Mouse (Mus musculus) CH12.LX (cell line): Measurements from ENCODE around the gene Tex35. TPM values are rescaled to one million over a fixed set of nuclear protein-coding genes. Genes with fewer than 3 reads are reported as not detected.

ENCODE experiments used
- DNase-seq: peaks from one replicate; pipeline ENCODE4 v3.0.0-alpha.2; 2013; ENCODE audit errors: extremely low read depth
- H3K27ac ChIP-seq: 2 replicates; pipeline ENCODE4 v1.5.1; 2012; ENCODE audit warnings: low read depth, mild to moderate bottlenecking, control low read depth, moderate library complexity; ENCODE audit not compliant: insufficient read depth
- H3K27me3 ChIP-seq: replicated peaks from 2 replicates; pipeline ENCODE3; 2012; ENCODE audit warnings: inconsistent platforms
- H3K36me3 ChIP-seq, 2 experiments: replicated peaks in 1 of 2; 2 replicates each; pipeline versions ENCODE3 to v1.6.1; 2012; ENCODE audit warnings: inconsistent platforms in 1 of 2, low read length in 1 of 2, mild to moderate bottlenecking in 1 of 2, mixed read lengths in 1 of 2, moderate library complexity in 1 of 2; ENCODE audit not compliant: control insufficient read depth in 1 of 2, insufficient read depth in 1 of 2
- H3K4me1 ChIP-seq, 2 experiments: 2 replicates each; pipeline ENCODE4 v1.6.1; 2012; ENCODE audit warnings: inconsistent platforms in 1 of 2, moderate library complexity in 1 of 2; ENCODE audit not compliant: insufficient read depth in 2 of 2, control insufficient read depth in 1 of 2
- H3K4me2 ChIP-seq: 2 replicates; pipeline ENCODE4 v1.6.1; 2012; ENCODE audit warnings: low read depth, mild to moderate bottlenecking, control low read depth; ENCODE audit not compliant: poor library complexity, insufficient read depth, severe bottlenecking
- H3K4me3 ChIP-seq, 3 experiments: fragments of 150-350 bp in 1 of 3; sonication (generic) in 1 of 3; replicated peaks in 1 of 3; 2 replicates each; pipeline versions ENCODE3 to v1.5.1; 2011 to 2012; ENCODE audit warnings: low read depth in 2 of 3, low read length in 2 of 3, mild to moderate bottlenecking in 2 of 3, moderate library complexity in 2 of 3, control low read depth in 1 of 3, improper control_type of control experiment in 1 of 3, inconsistent platforms in 1 of 3, mixed read lengths in 1 of 3; ENCODE audit not compliant: poor library complexity in 1 of 3
- H3K79me2 ChIP-seq: replicated peaks from 2 replicates; pipeline ENCODE4 v1.6.1; 2012; ENCODE audit warnings: mild to moderate bottlenecking, moderate library complexity; ENCODE audit not compliant: control insufficient read depth, poor library complexity, insufficient read depth, severe bottlenecking; ENCODE audit errors: extremely low read depth
- H3K9ac ChIP-seq: 2 replicates; pipeline ENCODE4 v1.6.1; 2012; ENCODE audit warnings: low read depth, mild to moderate bottlenecking, control low read depth, moderate library complexity; ENCODE audit not compliant: insufficient read depth
- H3K9me3 ChIP-seq: replicated peaks from 2 replicates; pipeline ENCODE3; 2012; ENCODE audit warnings: low read length, inconsistent platforms, mixed read lengths
- BHLHE40 ChIP-seq: IDR thresholded peaks from 2 replicates; pipeline ENCODE4 v1.6.1; 2011; ENCODE audit warnings: mild to moderate bottlenecking, low read depth, low read length, improper control_type of control experiment
- CHD1 ChIP-seq: IDR thresholded peaks from 2 replicates; pipeline ENCODE4 v1.6.1; 2012; ENCODE audit warnings: low read depth, low read length, improper control_type of control experiment, inconsistent platforms
- CHD2 ChIP-seq: IDR thresholded peaks from 2 replicates; pipeline ENCODE4 v1.6.1; 2011; ENCODE audit warnings: low read length, improper control_type of control experiment
- CTCF ChIP-seq, 2 experiments: IDR thresholded peaks in 1 of 2; conservative IDR thresholded peaks in 1 of 2; 2 replicates each; pipeline ENCODE4 v1.5.1; 2011 to 2012; ENCODE audit warnings: low read depth in 2 of 2, low read length in 2 of 2, improper control_type of control experiment in 1 of 2, inconsistent platforms in 1 of 2, mild to moderate bottlenecking in 1 of 2, moderate library complexity in 1 of 2
- E2F4 ChIP-seq: IDR thresholded peaks from 2 replicates; pipeline ENCODE4 v1.6.1; 2011; ENCODE audit warnings: low read depth, low read length, improper control_type of control experiment; ENCODE audit not compliant: insufficient replicate concordance
- ELF1 ChIP-seq: IDR thresholded peaks from 2 replicates; pipeline ENCODE4 v1.6.1; 2014; ENCODE audit warnings: low read depth, mild to moderate bottlenecking, inconsistent platforms, low read length, improper control_type of control experiment
- EP300 ChIP-seq: IDR thresholded peaks from 2 replicates; pipeline ENCODE4 v1.6.1; 2011; ENCODE audit warnings: low read length, improper control_type of control experiment
- GABPA ChIP-seq: IDR thresholded peaks from 2 replicates; pipeline ENCODE4 v1.6.1; 2012; ENCODE audit warnings: low read depth, low read length, improper control_type of control experiment, inconsistent platforms; ENCODE audit not compliant: insufficient replicate concordance
- IRF4 ChIP-seq: IDR thresholded peaks from 2 replicates; pipeline ENCODE4 v1.6.1; 2014; ENCODE audit warnings: low read depth, mild to moderate bottlenecking, inconsistent platforms, low read length, improper control_type of control experiment
- JUN ChIP-seq: IDR thresholded peaks from 2 replicates; pipeline ENCODE4 v1.6.1; 2011; ENCODE audit warnings: low read depth, mild to moderate bottlenecking, low read length, improper control_type of control experiment, moderate library complexity; ENCODE audit not compliant: insufficient read depth
- MAFK ChIP-seq: IDR thresholded peaks from 2 replicates; pipeline ENCODE4 v1.6.1; 2011; ENCODE audit warnings: low read length, improper control_type of control experiment; ENCODE audit not compliant: insufficient replicate concordance
- MAX ChIP-seq: IDR thresholded peaks from 2 replicates; pipeline ENCODE4 v1.6.1; 2011; ENCODE audit warnings: low read length, improper control_type of control experiment
- MEF2A ChIP-seq: IDR thresholded peaks from 2 replicates; pipeline ENCODE4 v1.6.1; 2014; ENCODE audit warnings: low read depth, mild to moderate bottlenecking, inconsistent platforms, low read length, improper control_type of control experiment, borderline replicate concordance
- MXI1 ChIP-seq: IDR thresholded peaks from 2 replicates; pipeline ENCODE4 v1.6.1; 2011; ENCODE audit warnings: mild to moderate bottlenecking, low read depth, low read length, improper control_type of control experiment
- MYC ChIP-seq: IDR thresholded peaks from 2 replicates; pipeline ENCODE4 v1.6.1; 2011; ENCODE audit warnings: low read depth, mild to moderate bottlenecking, improper control_type of control experiment, low read length
- NRF1 ChIP-seq: IDR thresholded peaks from 2 replicates; pipeline ENCODE4 v1.6.1; 2014; ENCODE audit warnings: low read depth, mild to moderate bottlenecking, inconsistent platforms, low read length, improper control_type of control experiment, moderate library complexity
- PAX5 ChIP-seq: IDR thresholded peaks from 2 replicates; pipeline ENCODE4 v1.6.1; 2012; ENCODE audit warnings: low read length, inconsistent platforms, mixed read lengths
- POLR2AphosphoS2 ChIP-seq: IDR thresholded peaks from 2 replicates; pipeline ENCODE4 v1.6.1; 2011; ENCODE audit warnings: low read depth, low read length, improper control_type of control experiment
- RAD21 ChIP-seq: IDR thresholded peaks from 2 replicates; pipeline ENCODE4 v1.6.1; 2011; ENCODE audit warnings: low read depth, mild to moderate bottlenecking, low read length, improper control_type of control experiment, moderate library complexity
- RCOR1 ChIP-seq: conservative IDR thresholded peaks from 2 replicates; pipeline ENCODE4 v1.6.1; 2012; ENCODE audit warnings: low read depth, mild to moderate bottlenecking, inconsistent platforms, low read length, improper control_type of control experiment
- SIN3A ChIP-seq: IDR thresholded peaks from 2 replicates; pipeline ENCODE4 v1.6.1; 2012; ENCODE audit warnings: low read length, improper control_type of control experiment, inconsistent platforms
- SMC3 ChIP-seq: IDR thresholded peaks from 2 replicates; pipeline ENCODE4 v1.6.1; 2011; ENCODE audit warnings: low read depth, low read length, improper control_type of control experiment
- TBP ChIP-seq: conservative IDR thresholded peaks from 2 replicates; pipeline ENCODE4 v1.6.1; 2011; ENCODE audit warnings: low read depth, low read length, improper control_type of control experiment
- TCF12 ChIP-seq: IDR thresholded peaks from 2 replicates; pipeline ENCODE4 v1.6.1; 2014; ENCODE audit warnings: low read depth, mild to moderate bottlenecking, inconsistent platforms, low read length, improper control_type of control experiment
- UBTF ChIP-seq: IDR thresholded peaks from 2 replicates; pipeline ENCODE4 v1.6.1; 2012; ENCODE audit warnings: low read depth, mild to moderate bottlenecking, inconsistent platforms, low read length, improper control_type of control experiment, moderate library complexity
- USF1 ChIP-seq: IDR thresholded peaks from 2 replicates; pipeline ENCODE4 v1.6.1; 2014; ENCODE audit warnings: low read depth, mild to moderate bottlenecking, inconsistent platforms, low read length, improper control_type of control experiment
- USF2 ChIP-seq: conservative IDR thresholded peaks from 2 replicates; pipeline ENCODE4 v1.6.1; 2011; ENCODE audit warnings: low read depth, low read length, improper control_type of control experiment
- ZC3H11A ChIP-seq: IDR thresholded peaks from 2 replicates; pipeline ENCODE4 v1.6.1; 2012; ENCODE audit warnings: low read depth, mild to moderate bottlenecking, inconsistent platforms, low read length, improper control_type of control experiment
- ZMIZ1 ChIP-seq: IDR thresholded peaks from 2 replicates; pipeline ENCODE4 v1.6.1; 2012; ENCODE audit warnings: low read depth, mild to moderate bottlenecking, inconsistent platforms, low read length, improper control_type of control experiment
- ZNF384 ChIP-seq: IDR thresholded peaks from 2 replicates; pipeline ENCODE4 v1.6.1; 2012; ENCODE audit warnings: low read depth, low read length, improper control_type of control experiment, inconsistent platforms
- dilution Hi-C: fragments of 300-500 bp; cut with MboI; formaldehyde crosslinking; loops from 2 replicates; pipeline ENCODE4 v1.14.3; 2020; ENCODE audit warnings: low sequenced_read_pairs; ENCODE audit not compliant: extremely low pct_unique_long_range_greater_than_20kb, extremely low pct_ligation_motif_present
- in situ Hi-C: fragments of 300-500 bp; cut with MboI; formaldehyde crosslinking; loops from 3 replicates; pipeline ENCODE4 v1.14.3; 2019; ENCODE audit warnings: low sequenced_read_pairs, low pct_ligation_motif_present, low pct_unique_long_range_greater_than_20kb, mixed read lengths
- polyA plus RNA-seq: library from polyadenylated mRNA; unstranded; fragments of >175 nt; gene quantifications from 2 replicates; pipeline ENCODE4 v1.2.1, GENCODE M21; 2012; ENCODE audit warnings: low read depth; ENCODE audit not compliant: insufficient read length
- total RNA-seq, 2 experiments: library from RNA; depleted of rRNA; stranded (reverse); fragments of 300-350 nt in 1 of 2; fragments of >200 nt in 1 of 2; gene quantifications; 2 replicates each; pipeline ENCODE4 v1.2.3; 2012 to 2014

Tex35 gene
- total and polyA plus RNA-seq, 3 experiments, result 0.87 to 3.3 (median 1.3) TPM

DNA sequence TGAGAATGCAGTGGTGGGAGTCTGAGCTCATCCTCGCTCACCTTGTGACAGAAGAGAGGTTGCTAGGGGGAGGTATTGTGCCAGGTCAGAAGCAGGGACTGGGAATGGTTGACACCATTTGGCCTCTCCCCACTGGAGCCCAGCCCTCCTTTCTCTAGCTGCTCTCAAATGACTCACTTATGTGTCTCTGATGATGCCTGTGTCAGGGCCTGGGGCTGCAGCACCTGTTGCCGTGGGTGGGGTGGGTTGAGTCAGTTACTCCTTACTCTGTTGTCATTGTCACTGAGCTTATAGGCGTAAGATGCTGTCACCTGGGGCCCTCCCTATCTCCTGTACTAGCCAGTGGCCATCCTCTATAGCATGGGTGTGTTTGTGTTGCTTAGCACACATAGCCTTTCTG, 17.6 kb downstream of the Tex35 start:
- in situ Hi-C loops, result no loop called here
- dilution Hi-C loops, result no loop called here

DNA sequence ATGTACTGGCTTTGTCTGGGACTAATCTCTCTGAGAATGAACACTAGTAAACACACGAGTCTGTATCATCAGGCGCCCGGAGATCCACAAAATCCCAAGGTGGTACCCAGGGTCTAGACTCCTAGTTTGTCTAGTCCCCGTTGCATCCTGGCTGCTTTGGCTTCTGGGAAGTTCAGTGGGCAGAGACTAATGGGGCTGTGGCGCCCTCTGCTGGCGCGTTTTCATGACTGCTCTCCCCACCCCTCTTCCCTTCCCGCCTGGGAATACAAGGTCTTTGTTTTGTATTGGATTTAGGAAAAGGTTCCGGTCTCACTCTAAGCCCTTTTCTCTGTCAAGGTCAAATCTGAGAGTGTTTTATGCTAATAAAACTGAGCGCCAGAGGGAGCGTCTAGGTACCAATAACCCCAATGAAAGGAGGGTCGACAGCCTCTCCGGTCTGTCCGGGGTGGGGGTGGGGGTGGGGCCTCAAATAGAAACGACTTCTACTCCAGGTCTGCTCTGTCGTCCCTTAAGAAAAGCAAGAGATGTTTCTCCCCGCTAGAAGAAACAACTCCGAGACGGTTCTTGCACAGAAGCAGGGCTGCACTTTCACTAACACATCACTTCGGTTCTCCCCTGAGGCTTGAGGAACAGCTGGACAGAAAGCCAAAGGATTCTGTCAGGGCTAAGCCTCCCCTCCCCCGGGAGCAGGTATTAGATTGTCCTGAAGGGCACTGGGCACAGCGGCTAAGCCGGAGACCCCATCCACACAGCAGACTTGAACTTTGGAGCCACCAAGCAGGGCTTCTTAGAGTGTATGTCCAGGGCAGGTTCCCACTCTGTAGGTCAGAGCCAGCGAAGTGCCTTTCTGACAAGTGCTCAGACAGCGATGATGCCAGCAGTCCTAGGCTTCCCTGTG, 22.1 kb downstream of the Tex35 start:
- no peaks in the 10 kb centered on the region for H3K79me2 ChIP-seq
- in situ Hi-C loops, result loop anchor here (10.0 kb wide), 2 partner anchors 188 to 358 kb away; no protein-coding TSS in a partner anchor
- no peaks in the 10 kb centered on the region for H3K27me3 ChIP-seq
- peak overlapping the region; percentile 53 for H3K4me2 ChIP-seq
- dilution Hi-C loops, result no loop called here
- H3K36me3 ChIP-seq, result no peaks in the 10 kb centered on the region
- H3K27ac ChIP-seq, result no peak overlapping the region
- no peak overlapping the region for H3K9ac ChIP-seq
- no peak for DNase-seq
- no peaks in the 10 kb centered on the region for H3K9me3 ChIP-seq
- peak overlapping the region in 1 of 3 experiments; percentile 20 for H3K4me3 ChIP-seq
- H3K4me1 ChIP-seq, result peaks cover 10 to 24% of the 10 kb centered on the region in 2 experiments
- TF ChIP-seq SIN3A (peak; percentile 47; the same call in 1 of the 2 replicates), MXI1 (no peak), RCOR1 (no peak), EP300 (no peak), RAD21 (peak; percentile 76), NRF1 (no peak), JUN (no peak), SMC3 (peak; percentile 71), TCF12 (no peak), USF2 (no peak), TBP (no peak), ZC3H11A (0 out of 2 replicates have a peak, but pooled peaks have one; percentile 2), ZNF384 (no peak), CHD2 (no peak), MYC (no peak), E2F4 (no peak), MEF2A (no peak), PAX5 (no peak), GABPA (no peak), MAX (no peak), USF1 (no peak), CTCF (conservative IDR thresholded peaks at IDR 0.05 in 1 of 2, IDR thresholded peaks at IDR 0.05 in 1 of 2; ENCODE audit: low read depth in 2 of 2, low read length in 2 of 2) (peak; percentile 33 to 87; a peak in 3 of 4 replicates), ELF1 (no peak), BHLHE40 (0 out of 2 replicates have a peak, but pooled peaks have one; percentile 9)

More for the DNA sequence above, 17.6 kb downstream of the Tex35 start:
- DNase-seq, result no peak
- no peak overlapping the region for H3K4me2 ChIP-seq
- no peaks in the 10 kb centered on the region for H3K36me3 ChIP-seq
- no peaks in the 10 kb centered on the region for H3K27me3 ChIP-seq
- H3K4me3 ChIP-seq, result no peak overlapping the region
- TF ChIP-seq MAX, result no peak
- no peak for TF ChIP-seq JUN
- TF ChIP-seq CTCF (conservative IDR thresholded peaks at IDR 0.05 in 1 of 2, IDR thresholded peaks at IDR 0.05 in 1 of 2; ENCODE audit: low read depth in 2 of 2, low read length in 2 of 2), result no peak
- no peak for TF ChIP-seq TCF12
- TF ChIP-seq MEF2A, result no peak
- TF ChIP-seq SIN3A, result no peak
- TF ChIP-seq IRF4, result no peak
- no peak for TF ChIP-seq ZMIZ1
- no peak for TF ChIP-seq UBTF
- TF ChIP-seq PAX5, result no peak
- no peak for TF ChIP-seq RCOR1
- TF ChIP-seq POLR2AphosphoS2, result no peak
- TF ChIP-seq MAFK, result no peak
- TF ChIP-seq ZNF384, result no peak
- TF ChIP-seq MXI1, result no peak
- no peak for TF ChIP-seq BHLHE40
- no peak for TF ChIP-seq NRF1
- TF ChIP-seq ZC3H11A, result no peak
- no peak for TF ChIP-seq TBP
- no peak for TF ChIP-seq CHD1
- TF ChIP-seq, all 38 proteins: peak for 0
- no peaks in the 10 kb centered on the region for H3K79me2 ChIP-seq
- H3K27ac ChIP-seq, result no peak overlapping the region
- H3K9ac ChIP-seq, result no peak overlapping the region
- no peaks in the 10 kb centered on the region for H3K9me3 ChIP-seq
- H3K4me1 ChIP-seq, result peaks cover 0 to 11% of the 10 kb centered on the region in 2 experiments; a peak in 2 of 4 replicates
